Mouse (Mus musculus) lung, adult 2 months (tissue): ENCODE results near the gene Cdc25b.

Experiments used
- CTCF ChIP-seq: fragments of 200-500 bp; IDR thresholded peaks from 2 replicates; pipeline ENCODE4 v1.5.1; 2011; ENCODE audit warnings: mild to moderate bottlenecking, low read length, control low read depth; ENCODE audit not compliant: insufficient read depth
- POLR2A ChIP-seq: fragments of 200-500 bp; IDR thresholded peaks from 2 replicates; pipeline ENCODE4 v1.6.1; 2011; ENCODE audit warnings: low read depth, mild to moderate bottlenecking, control low read depth, low read length, borderline replicate concordance; ENCODE audit errors: extremely low read depth

DNA sequence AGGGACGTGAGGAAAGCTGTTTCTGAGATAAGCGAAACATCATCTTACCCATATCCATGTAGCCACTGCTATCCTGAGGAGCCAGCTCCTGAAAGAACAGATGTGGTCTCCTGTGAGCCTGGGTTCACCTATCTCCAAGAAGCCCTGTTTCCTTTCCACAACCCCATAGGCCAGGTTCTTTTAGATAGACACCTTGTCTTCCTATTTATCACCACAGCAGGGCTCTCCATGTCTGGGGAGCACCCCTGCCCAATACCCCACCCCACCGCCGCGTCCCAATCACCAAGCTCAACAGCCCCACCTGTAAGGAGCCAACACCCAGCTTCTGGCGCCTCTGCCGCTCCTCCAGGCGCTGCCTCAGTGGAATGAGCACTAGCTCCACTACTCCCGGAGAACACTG lies 14.4 kb upstream of the Cdc25b start:
- TF ChIP-seq POLR2A (no peak), CTCF (no peak)
